Mouse (Mus musculus) kidney, adult 2 months (tissue): ENCODE data around the gene Spocd1.

Experiments used
- CTCF ChIP-seq: fragments of 200-500 bp; conservative IDR thresholded peaks from 2 replicates; pipeline ENCODE4 v1.5.1; 2011; ENCODE audit warnings: low read depth, mild to moderate bottlenecking, control low read depth, low read length, moderate library complexity, mixed read lengths; ENCODE audit not compliant: insufficient read depth, insufficient read length
- POLR2A ChIP-seq: fragments of 200-500 bp; IDR thresholded peaks from one replicate; pipeline ENCODE4 v1.6.1; 2011; ENCODE audit warnings: low read depth, low read length, control low read depth

GRCm38 (mm10) chr4:129924143-129924542 is 4.9 kb upstream of the Spocd1 start:
- no peak for TF ChIP-seq POLR2A
- TF ChIP-seq CTCF: no peak
